In genomic region chr1:172410806-172411205, GRCm38 (mm10) we compare ENCODE assay signal across 10 mouse cellular contexts. TPM values are rescaled to one million over a fixed set of nuclear protein-coding genes. Genes with fewer than 3 reads are reported as not detected.
DNase-seq lines count a peak whose midpoint lies in the region; ATAC-seq and TF ChIP-seq lines count a peak whose summit lies in the region.
"Had no signal": no experiment of that assay in that cellular context is flagged by ENCODE, and none has a peak within 500 bp of the region (broad histone marks: within the 10 kb centered on the region; RNA-seq: fewer than 3 reads in every experiment).

No protein-coding gene starts in this region.

- intact Hi-C loops in heart, adult 2 months (cut with DNase I): loop anchor here (5.0 kb wide), 1 partner anchor 151 kb away; no protein-coding TSS in a partner anchor
- intact Hi-C loops in gastrocnemius, postnatal 14 days (cut with DNase I; ENCODE audit: low total_unique reads): loop anchor here (10.0 kb wide), 1 partner anchor 224 kb away; the partner anchor contains the start of gene Dusp23

- no peaks in the 10 kb centered on the region for H3K4me1 ChIP-seq in heart, adult 2 months (ENCODE audit: control insufficient read depth, insufficient read depth, low read length)
- no peaks in the 10 kb centered on the region for H3K4me1 ChIP-seq in heart, embryonic 11.5 days (ENCODE audit: control insufficient read depth, insufficient read depth, low read length)
- peaks cover 11% of the 10 kb centered on the region for H3K4me1 ChIP-seq in E14TG2a.4 (replicated peaks; ENCODE audit: low read depth, low read length)
- H3K4me1 ChIP-seq: embryonic facial prominence, embryonic 12.5 days; limb, embryonic 15.5 days had no signal

- H3K9me3 ChIP-seq in heart, embryonic 11.5 days (replicated peaks; ENCODE audit: control insufficient read depth, low read length): no peaks in the 10 kb centered on the region
- no peaks in the 10 kb centered on the region for H3K9me3 ChIP-seq in E14TG2a.4 (ENCODE audit: low read length)
- H3K9me3 ChIP-seq: embryonic facial prominence, embryonic 12.5 days; limb, embryonic 15.5 days had no signal

- no peak for ATAC-seq in heart, embryonic 11.5 days (replicated peaks; ENCODE audit: insufficient number of reproducible peaks, low FRiP score, low TSS enrichment)

- H3K27ac ChIP-seq in heart, adult 2 months: no peak overlapping the region
- H3K27ac ChIP-seq in heart, embryonic 11.5 days (ENCODE audit: low read depth, low read length): no peak overlapping the region
- H3K27ac ChIP-seq: embryonic facial prominence, embryonic 12.5 days; limb, embryonic 15.5 days had no signal

- H3K36me3 ChIP-seq in heart, adult 2 months (ENCODE audit: control insufficient read depth, insufficient read depth, low read length): no peaks in the 10 kb centered on the region
- H3K36me3 ChIP-seq in heart, embryonic 11.5 days (ENCODE audit: control insufficient read depth, insufficient read depth, low read length): no peaks in the 10 kb centered on the region
- no peaks in the 10 kb centered on the region for H3K36me3 ChIP-seq in E14TG2a.4 (ENCODE audit: insufficient read depth, low read length)
- H3K36me3 ChIP-seq: embryonic facial prominence, embryonic 12.5 days; limb, embryonic 15.5 days had no signal

- no peak overlapping the region for H3K4me3 ChIP-seq in heart, adult 2 months
- H3K4me3 ChIP-seq in heart, embryonic 11.5 days (ENCODE audit: low read depth, low read length): no peak overlapping the region
- no peak overlapping the region for H3K4me3 ChIP-seq in E14TG2a.4 (replicated peaks; ENCODE audit: low read length)
- H3K4me3 ChIP-seq: embryonic facial prominence, embryonic 12.5 days; limb, embryonic 15.5 days had no signal

- TF ChIP-seq EP300 in heart, adult 2 months (IDR thresholded peaks at IDR 0.05; ENCODE audit: insufficient read depth, low read depth, low read length): no peak

- DNase-seq in heart, adult 2 months: peak; percentile 59 to 75
- peak; percentile 62 for DNase-seq in brain, embryonic 14.5 days (ENCODE audit: low read depth)
- peak; percentile 65 for DNase-seq in gastrocnemius, postnatal 14 days
- DNase-seq in layer of hippocampus, postnatal 14 days (ENCODE audit: low spot score in 2 of 2): peak; percentile 33 to 63
- DNase-seq in mesoderm, embryonic 11.5 days (ENCODE audit: low read depth, low spot score): peak; percentile 63
- DNase-seq in testis, postnatal 10 days (ENCODE audit: low spot score): peak; percentile 83

- no peaks in the 10 kb centered on the region for H3K27me3 ChIP-seq in heart, adult 2 months (ENCODE audit: control insufficient read depth, insufficient read depth, low read length)
- peaks cover 4% of the 10 kb centered on the region; the same call in 1 of the 2 replicates for H3K27me3 ChIP-seq in heart, embryonic 11.5 days (ENCODE audit: control insufficient read depth, insufficient read depth, low read length)
- peaks cover 15% of the 10 kb centered on the region for H3K27me3 ChIP-seq in E14TG2a.4 (ENCODE audit: insufficient read depth, low read length)

- WGBS in heart, adult 2 months: 6% methylated on average over 4 of the region's 4 CpGs
- WGBS in heart, embryonic 11.5 days (ENCODE audit: insufficient replicate concordance): 4% methylated on average over 4 of the region's 4 CpGs

- H3K9ac ChIP-seq in heart, adult 2 months (ENCODE audit: low read depth, low read length): no peak overlapping the region
- H3K9ac ChIP-seq in heart, embryonic 11.5 days (ENCODE audit: low read depth, low read length): no peak overlapping the region
- H3K9ac ChIP-seq: embryonic facial prominence, embryonic 12.5 days; limb, embryonic 15.5 days had no signal

- peak; percentile 90 for TF ChIP-seq CTCF in heart, adult 2 months (IDR thresholded peaks at IDR 0.05)
- TF ChIP-seq CTCF in E14TG2a.4 (conservative IDR thresholded peaks at IDR 0.05; ENCODE audit: low read length): peak; percentile 23
- peak; percentile 74; the same call in 1 of the 2 replicates for TF ChIP-seq CTCF in brain, embryonic 14.5 days (IDR thresholded peaks at IDR 0.05; ENCODE audit: borderline replicate concordance, extremely low read depth, insufficient read depth, insufficient read length)

- H3K4me2 ChIP-seq in heart, embryonic 11.5 days: no peak overlapping the region
- H3K4me2 ChIP-seq: embryonic facial prominence, embryonic 12.5 days; limb, embryonic 15.5 days had no signal

- H3K79me2 ChIP-seq in heart, adult 2 months (replicated peaks; ENCODE audit: control insufficient read depth, insufficient read depth, low read length): no peaks in the 10 kb centered on the region

- TF ChIP-seq POLR2A in heart, adult 2 months (IDR thresholded peaks at IDR 0.05; ENCODE audit: insufficient read depth, low read depth, low read length): no peak
- no peak for TF ChIP-seq POLR2A in brain, embryonic 14.5 days (IDR thresholded peaks at IDR 0.05; ENCODE audit: borderline replicate concordance, extremely low read depth, insufficient read depth, insufficient read length, poor library complexity, severe bottlenecking)

RNA-seq across cellular contexts. Expression of gene Pigm, which starts 34.5 kb away (rescaled TPM):
- total RNA-seq in heart, adult 2 months (2021): 1 to 10 TPM; 3.8 to 4.2 TPM
- 3.3 and 3.7 TPM in 2 replicates for polyA plus RNA-seq in heart, adult 2 months (2012; rRNA removed)
- 8.8 and 9.8 TPM in 2 replicates for polyA plus RNA-seq in heart, embryonic 11.5 days (2014; fragmentation: Nextera tagmentation; extraction: Ambion mirVana)
- 9.4 and 9.8 TPM in 2 replicates for polyA plus RNA-seq in brain, embryonic 14.5 days (2012; rRNA removed)
- 1 to 10 TPM; 4.4 to 4.8 TPM for total RNA-seq in gastrocnemius, postnatal 14 days (2021)
- 1 to 10 TPM; 8.9 to 9.5 TPM for total RNA-seq in layer of hippocampus, postnatal 14 days (2021)

Comparison
In these comparisons a context has a peak if more than half of its experiments do, and no peak if none do; other contexts are left out.
1. CTCF ChIP-seq: peak in every context shown above with its lines; median percentile 90 in heart, adult 2 months; 74 in brain, embryonic 14.5 days; 23 in E14TG2a.4.